ENCODE assay signal across 17 mouse cellular contexts in the genomic region with DNA sequence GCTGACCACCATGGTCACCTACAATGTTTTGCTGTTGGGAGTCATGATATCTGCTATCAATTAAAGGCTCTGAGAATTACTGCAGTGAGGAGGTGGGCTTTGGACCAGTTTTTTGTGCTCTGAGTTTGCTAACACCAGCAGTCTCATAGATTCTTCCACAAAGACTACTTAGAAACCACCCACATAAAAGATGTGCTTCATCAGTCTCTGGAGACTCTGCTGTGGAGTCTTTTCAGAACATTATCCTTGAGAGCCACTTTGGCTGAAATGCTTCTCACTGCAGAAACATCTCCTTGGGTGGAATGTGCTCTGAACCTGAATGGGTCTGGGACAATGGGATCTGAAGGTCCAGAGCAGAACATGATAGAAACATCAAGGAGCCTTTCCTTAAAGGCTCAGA.
"Had no signal": no experiment of that assay in that cellular context is flagged by ENCODE, and none has a peak within 500 bp of the region (broad histone marks: within the 10 kb centered on the region; RNA-seq: fewer than 3 reads in every experiment).

No protein-coding gene starts in this region.

- ATAC-seq: liver, embryonic 12.5 days; liver, postnatal 0 days; lung, postnatal 0 days; midbrain, embryonic 13.5 days; midbrain, embryonic 15.5 days; midbrain, embryonic 16.5 days had no signal

- DNase-seq: left cerebral cortex, postnatal 4 days; liver; liver, embryonic 13.5 days; liver, postnatal 0 days; lung, adult 18-20 months; lung, adult 2 months; lung, embryonic 14.5 days; lung, postnatal 10 days; lung, postnatal 14 days; lung, postnatal 36 days; lung, postnatal 4 days; midbrain, embryonic 14.5 days had no signal
